Mouse (Mus musculus) brain, embryonic 14.5 days (tissue): ENCODE results near the gene Tspan5.

ENCODE experiments used
- CTCF ChIP-seq: fragments of 200-500 bp; IDR thresholded peaks from 2 replicates; pipeline ENCODE4 v1.5.1; 2012; ENCODE audit warnings: inconsistent platforms, mild to moderate bottlenecking, moderate library complexity, borderline replicate concordance; ENCODE audit not compliant: insufficient read depth, insufficient read length; ENCODE audit errors: extremely low read depth
- POLR2A ChIP-seq: fragments of 200-500 bp; IDR thresholded peaks from 2 replicates; pipeline ENCODE4 v1.6.1; 2012; ENCODE audit warnings: mild to moderate bottlenecking, inconsistent platforms, borderline replicate concordance; ENCODE audit not compliant: poor library complexity, insufficient read depth, insufficient read length, severe bottlenecking; ENCODE audit errors: extremely low read depth

DNA sequence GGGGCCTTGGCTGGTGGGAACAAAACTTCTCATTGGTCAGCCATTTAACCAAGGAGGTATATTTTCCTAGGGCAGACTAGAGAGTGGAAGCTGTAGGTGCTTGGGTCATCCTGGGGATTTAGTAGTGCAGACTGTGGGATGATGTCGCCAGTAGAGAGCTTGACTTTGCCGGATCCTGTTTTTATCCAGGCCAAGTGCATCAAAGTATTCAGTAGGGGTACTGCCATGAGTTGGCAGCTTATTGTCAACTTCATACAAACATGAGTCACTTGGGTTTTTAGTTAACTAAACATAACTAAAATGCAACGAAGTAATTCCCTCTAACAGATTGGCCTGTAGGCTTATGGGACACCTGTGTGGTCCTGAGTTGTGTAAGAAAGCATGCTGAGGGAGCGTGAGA is 174.6 kb downstream of the Tspan5 start:
- no peak for TF ChIP-seq POLR2A
- no peak for TF ChIP-seq CTCF
